Mouse (Mus musculus) stomach, embryonic 16.5 days (tissue): Measurements from ENCODE around the gene Shoc2. TPM values are rescaled to one million over a fixed set of nuclear protein-coding genes. Genes with fewer than 3 reads are reported as not detected.

Source experiments
- ATAC-seq: fragments of 200-750 bp; cut with Nextera tagmentation; 2 replicates; pipeline ENCODE4 v1.8.0; 2017; ENCODE audit warnings: moderate number of reproducible peaks, moderate TSS enrichment; ENCODE audit not compliant: insufficient read depth, low FRiP score
- H3K27ac ChIP-seq: fragments of 300-500 bp; sonication (generic); 2 replicates; pipeline ENCODE4 v1.5.1; 2014; ENCODE audit warnings: low read length
- H3K27me3 ChIP-seq: fragments of 300-500 bp; sonication (generic); 2 replicates; pipeline ENCODE4 v1.6.1; 2014; ENCODE audit warnings: low read length, control low read depth, mixed read lengths; ENCODE audit not compliant: control insufficient read depth, insufficient read depth
- H3K36me3 ChIP-seq: fragments of 300-500 bp; sonication (generic); 2 replicates; pipeline ENCODE4 v1.6.1; 2014; ENCODE audit warnings: low read length; ENCODE audit not compliant: control insufficient read depth, insufficient read depth
- H3K4me1 ChIP-seq: fragments of 300-500 bp; sonication (generic); 2 replicates; pipeline ENCODE4 v1.6.1; 2014; ENCODE audit warnings: low read length, control low read depth, mixed read lengths; ENCODE audit not compliant: control insufficient read depth, insufficient read depth
- H3K4me2 ChIP-seq: fragments of 300-500 bp; sonication (generic); 2 replicates; pipeline ENCODE4 v1.6.1; 2014; ENCODE audit warnings: low read depth, low read length, mixed read lengths
- H3K4me3 ChIP-seq: fragments of 300-500 bp; sonication (generic); replicated peaks from 2 replicates; pipeline ENCODE4 v1.5.1; 2014; ENCODE audit warnings: mild to moderate bottlenecking, low read length
- H3K9ac ChIP-seq: fragments of 300-500 bp; sonication (generic); 2 replicates; pipeline ENCODE4 v1.6.1; 2014; ENCODE audit warnings: low read length
- H3K9me3 ChIP-seq: fragments of 300-500 bp; sonication (generic); replicated peaks from 2 replicates; pipeline ENCODE4 v1.6.1; 2016; ENCODE audit warnings: low read length, control low read depth; ENCODE audit not compliant: control insufficient read depth
- WGBS: fragments of 180-500 bp; shearing (Covaris S2); extraction: QIAGEN DNeasy Blood & Tissue Kit; methylation state at CpG from one replicate; pipeline ENCODE4 v1.1.7; 2014; 5-methylcytosine and 5-hydroxymethylcytosine counted together
- polyA plus RNA-seq: library from polyadenylated mRNA; unstranded; fragments of >200 nt; fragmentation: Nextera tagmentation; extraction: Ambion mirVana; gene quantifications from 2 replicates; pipeline ENCODE4 v1.2.1, GENCODE M21; 2015

Gene Shoc2
- polyA plus RNA-seq, 1 experiment from 2014 or later, result 51.7 TPM

DNA sequence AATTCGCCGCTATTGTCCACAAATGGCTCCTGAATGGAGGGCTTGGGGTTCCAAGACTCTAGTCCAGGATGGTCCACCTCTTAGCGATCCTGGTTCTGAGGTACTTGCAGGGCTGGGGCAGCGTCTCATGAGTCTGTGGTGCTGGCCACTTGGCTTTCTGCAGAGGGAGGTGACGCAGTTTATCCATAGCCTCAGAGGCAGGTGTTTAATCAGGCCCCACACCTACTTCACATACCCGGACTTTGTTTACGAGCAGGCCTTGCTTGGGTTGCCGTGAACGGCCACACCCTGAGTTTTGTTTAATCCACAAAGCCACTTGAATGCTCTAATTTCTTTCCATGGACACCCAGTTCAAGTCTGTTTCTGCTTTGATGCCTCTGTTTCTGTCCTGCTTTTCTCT is 137.2 kb downstream of the Shoc2 start:
- Histone ChIP-seq H3K4me2 (no peak overlapping the region), H3K27me3 (no peaks in the 10 kb centered on the region), H3K36me3 (no peaks in the 10 kb centered on the region), H3K4me3 (no peak overlapping the region), H3K9ac (no peak overlapping the region), H3K9me3 (no peaks in the 10 kb centered on the region), H3K27ac (no peak overlapping the region), H3K4me1 (no peaks in the 10 kb centered on the region)
- WGBS, result 70% methylated on average over 9 of the region's 9 CpGs
- no peak for ATAC-seq

DNA sequence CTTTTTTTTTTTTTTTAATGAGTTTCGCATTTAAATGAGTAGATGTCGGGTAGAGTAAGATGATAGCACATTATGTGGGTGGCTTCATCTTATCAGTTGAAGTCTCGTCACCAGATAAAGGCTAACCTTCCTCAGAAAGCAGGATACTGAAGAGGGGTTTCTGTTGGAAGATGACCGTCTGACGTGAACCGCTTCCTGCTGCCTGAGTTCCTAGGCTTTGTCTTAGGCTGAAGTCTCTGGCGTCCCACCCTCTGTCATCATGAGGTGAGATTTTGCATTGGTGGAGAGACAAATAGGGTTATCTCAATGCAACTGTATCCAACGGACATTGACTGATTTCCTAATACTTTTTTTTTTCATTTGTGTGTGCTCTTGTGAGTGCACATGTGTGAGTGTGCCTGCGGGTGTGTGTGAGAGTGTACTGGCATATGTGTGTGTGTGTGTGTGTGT is 137.6 kb downstream of the Shoc2 start:
- H3K9ac ChIP-seq, result no peak overlapping the region
- H3K27ac ChIP-seq, result no peak overlapping the region
- H3K36me3 ChIP-seq, result no peaks in the 10 kb centered on the region
- H3K4me1 ChIP-seq, result no peaks in the 10 kb centered on the region
- H3K9me3 ChIP-seq, result no peaks in the 10 kb centered on the region
- no peaks in the 10 kb centered on the region for H3K27me3 ChIP-seq
- H3K4me3 ChIP-seq, result no peak overlapping the region
- no peak for ATAC-seq
- 81% methylated on average over 9 of the region's 9 CpGs for WGBS
- no peak overlapping the region for H3K4me2 ChIP-seq

Other genes with a start within 250 kb of the Shoc2 start
- gene Pdcd4, start 52.1 kb upstream of the Shoc2 start, polyA plus RNA-seq, result 94.1 and 101 TPM in 2 replicates
- gene Bbip1, start 321 bp downstream of the Shoc2 start, polyA plus RNA-seq, result 64.8 and 69.9 TPM in 2 replicates
- 0.31 and 0.32 TPM in 2 replicates for gene Adra2a, start 99.8 kb downstream of the Shoc2 start, polyA plus RNA-seq